Mouse (Mus musculus): Measurements from ENCODE around the gene Dhcr24.

Gene Dhcr24

GRCm38 (mm10) chr4:106562006-106562405 is 1.2 kb downstream of the Dhcr24 start:
- no peak for DNase-seq

GRCm38 (mm10) chr4:106562837-106563790 is 2.3 kb downstream of the Dhcr24 start:
- DNase-seq: peak in 1 of 2 experiments; percentile 17

- no peak for DNase-seq
These were observed 3.3 kb downstream of the Dhcr24 start for GRCm38 (mm10) chr4:106564161-106564560.

- no peak for DNase-seq
These were observed 8.8 kb downstream of the Dhcr24 start for GRCm38 (mm10) chr4:106569680-106570079.

GRCm38 (mm10) chr4:106571081-106571724 is 10.4 kb downstream of the Dhcr24 start:
- no peak for DNase-seq

DNA sequence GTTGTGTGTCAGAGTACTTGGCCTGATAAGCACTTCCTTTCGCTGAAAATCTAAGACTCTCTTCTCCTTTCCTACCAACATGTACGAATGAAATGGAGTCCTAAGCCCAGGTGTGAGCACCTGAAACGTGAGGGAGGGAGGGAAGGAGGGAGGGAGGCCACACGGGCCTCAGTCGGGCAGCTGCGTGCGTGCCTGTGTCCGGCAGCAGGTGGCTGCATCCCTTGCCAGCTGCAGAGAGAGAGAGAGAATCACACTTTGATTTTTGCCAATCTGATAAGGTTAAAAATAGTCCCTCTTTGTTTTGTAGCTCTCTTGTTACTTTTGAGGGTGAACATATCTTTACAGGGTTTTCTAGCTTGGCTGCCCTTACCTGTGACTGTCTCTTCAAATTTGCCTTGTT is 14.2 kb downstream of the Dhcr24 start:
- no peak for DNase-seq

- DNase-seq: no peak
These were observed 16.7 kb downstream of the Dhcr24 start for GRCm38 (mm10) chr4:106577511-106577910.

- no peak for DNase-seq
These were observed 20.5 kb downstream of the Dhcr24 start for GRCm38 (mm10) chr4:106581176-106581864.

DNA sequence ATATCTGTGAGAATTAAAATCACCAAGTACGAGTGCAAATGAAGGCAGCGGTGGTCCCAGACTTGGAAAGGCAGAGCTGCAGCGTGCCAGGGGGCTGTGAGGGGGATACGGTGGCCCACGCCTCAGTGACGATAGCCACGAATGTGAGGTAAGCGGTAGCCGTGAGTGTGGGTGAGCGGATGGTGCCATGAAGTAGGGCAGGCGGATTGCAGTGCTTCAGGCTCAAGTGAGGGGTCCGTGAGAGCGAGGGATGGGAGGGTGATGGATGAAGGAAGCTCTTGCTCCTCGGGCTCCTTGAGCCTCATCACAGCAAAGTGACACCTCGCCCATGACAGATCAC is 21.0 kb downstream of the Dhcr24 start:
- no peak for DNase-seq

GRCm38 (mm10) chr4:106582428-106583153 is 21.8 kb downstream of the Dhcr24 start:
- peak in 1 of 2 experiments; percentile 46 for DNase-seq

DNA sequence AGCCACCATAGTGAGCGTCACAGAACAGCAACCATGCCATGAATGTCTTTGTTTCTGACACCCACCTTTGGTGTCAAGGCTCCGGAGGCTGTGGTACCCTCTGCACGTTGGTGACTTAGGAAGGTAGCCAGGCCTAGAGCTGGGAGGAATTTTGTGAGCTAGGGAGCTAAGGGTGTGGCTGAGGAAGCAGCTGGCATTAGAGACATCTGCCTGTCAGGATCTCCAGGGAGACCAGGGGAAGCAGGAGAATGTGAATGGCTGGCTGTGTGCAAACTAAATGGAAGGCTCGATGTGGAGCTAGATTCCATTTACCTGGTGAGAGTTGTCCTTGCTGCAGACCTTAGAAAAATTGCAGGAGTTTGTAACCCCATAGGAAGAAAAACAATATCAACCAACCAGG is 23.8 kb downstream of the Dhcr24 start:
- no peak for DNase-seq

- DNase-seq: no peak
These were observed 26.2 kb downstream of the Dhcr24 start for GRCm38 (mm10) chr4:106587075-106587474.

- peak; percentile 26 to 61 for DNase-seq
These were observed 29.3 kb downstream of the Dhcr24 start for GRCm38 (mm10) chr4:106590142-106590541.

- DNase-seq: no peak
These were observed 30.0 kb downstream of the Dhcr24 start for GRCm38 (mm10) chr4:106590871-106591270.

- no peak for DNase-seq
These were observed 32.8 kb downstream of the Dhcr24 start for GRCm38 (mm10) chr4:106593636-106594035.

DNA sequence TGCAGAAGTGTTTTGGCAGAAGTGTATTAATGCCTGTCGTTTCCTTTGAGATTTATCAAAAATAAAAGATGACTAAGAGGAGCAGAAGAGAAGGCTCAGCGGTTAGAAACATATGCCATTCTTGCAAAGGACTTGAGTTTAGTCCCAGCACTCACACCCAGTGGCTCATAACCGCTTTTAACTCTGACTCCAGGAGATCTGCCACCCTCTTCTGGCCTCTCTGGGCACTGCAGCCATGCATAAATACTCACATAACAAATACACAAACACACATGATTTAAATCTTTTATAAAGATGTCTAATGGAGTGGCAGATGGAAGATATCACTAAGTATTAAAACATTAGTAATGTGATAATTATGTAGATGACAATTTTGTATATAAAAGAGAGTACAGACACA is 35.4 kb downstream of the Dhcr24 start:
- DNase-seq: no peak

- no peak for DNase-seq
These were observed 36.2 kb downstream of the Dhcr24 start for GRCm38 (mm10) chr4:106597055-106597454.

DNA sequence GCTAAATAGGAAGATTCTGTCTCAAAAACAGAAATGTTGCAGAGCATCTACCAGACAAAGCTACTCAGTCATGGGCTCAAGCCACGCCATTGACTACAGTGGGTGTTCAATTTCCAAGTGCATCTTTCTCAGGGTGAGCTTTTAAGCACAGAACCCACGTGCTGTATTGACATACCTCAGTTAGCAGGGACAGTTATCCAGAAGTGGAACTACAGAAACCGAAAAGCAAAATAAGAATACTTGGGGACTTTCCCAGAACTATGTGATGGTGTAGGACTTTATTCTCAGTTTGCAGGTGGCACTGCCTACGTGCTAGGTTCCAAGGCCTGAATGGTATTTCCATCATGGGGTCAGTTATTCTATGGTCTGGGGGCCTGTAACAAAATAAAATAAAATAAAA is 36.9 kb downstream of the Dhcr24 start:
- no peak for DNase-seq

GRCm38 (mm10) chr4:106599415-106599814 is 38.6 kb downstream of the Dhcr24 start:
- DNase-seq: no peak

DNA sequence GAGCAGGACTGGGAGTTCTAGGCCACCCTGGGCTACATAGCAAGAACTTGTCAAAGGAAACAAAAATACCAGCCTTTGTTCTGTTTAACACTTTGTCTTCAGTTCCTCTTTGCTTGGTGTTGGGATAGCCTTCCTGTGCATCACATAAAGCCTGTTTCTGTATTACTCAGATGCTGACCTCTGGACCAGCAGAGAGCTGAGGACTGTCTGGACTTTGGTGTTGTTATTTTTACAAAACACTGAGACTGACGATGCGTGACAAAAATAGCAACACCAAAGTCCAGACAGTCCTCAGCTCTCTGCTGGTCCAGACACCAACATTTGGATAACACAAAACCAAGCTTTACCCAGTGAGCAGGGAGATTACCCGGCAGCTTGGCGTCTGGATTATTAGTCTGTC is 39.9 kb downstream of the Dhcr24 start:
- DNase-seq: no peak

DNA sequence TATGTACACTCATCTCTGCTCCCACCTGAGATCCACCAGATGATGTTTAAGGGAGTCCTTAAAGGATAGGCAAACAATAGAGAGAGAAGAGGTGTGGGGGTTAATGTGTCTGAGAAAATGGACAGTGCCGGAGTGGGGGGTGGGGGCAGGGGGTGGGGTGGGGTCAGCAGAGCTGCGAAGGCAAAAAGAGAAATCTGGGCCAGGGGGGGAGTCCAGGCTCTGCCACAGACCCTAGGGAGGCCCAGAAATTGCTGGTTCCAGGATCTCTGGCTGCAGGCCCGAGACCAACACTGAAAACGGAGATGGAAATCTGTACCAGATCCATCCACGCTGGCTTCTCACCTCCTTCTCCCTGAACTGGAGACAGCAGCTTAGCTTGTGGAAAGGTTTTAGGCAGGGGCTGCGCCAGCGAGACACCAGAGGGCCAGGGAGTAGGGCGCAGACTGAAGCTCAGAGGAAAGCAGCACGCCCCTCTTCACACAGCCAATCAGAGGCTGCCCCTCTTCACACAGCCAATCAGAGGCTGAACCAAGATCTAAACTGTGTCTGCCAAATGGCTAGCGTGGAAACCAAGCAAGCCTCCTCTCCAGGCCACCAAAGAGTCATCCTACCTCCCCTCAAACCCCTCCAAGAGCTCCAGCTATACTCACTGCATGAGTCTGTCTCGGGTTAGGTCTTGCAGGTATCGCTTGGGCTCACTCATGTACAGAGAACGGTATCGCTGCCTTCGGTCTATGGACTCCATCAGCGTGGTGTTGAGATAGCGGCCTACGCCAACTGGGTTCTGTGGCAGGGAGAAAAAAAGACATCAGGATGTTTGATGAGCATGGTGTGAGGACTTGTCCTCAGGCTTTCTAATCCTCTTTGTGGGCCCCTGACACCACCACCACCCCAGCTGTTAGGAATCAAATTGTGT is 46.1 kb downstream of the Dhcr24 start:
- DNase-seq: no peak

GRCm38 (mm10) chr4:106607905-106608304 is 47.1 kb downstream of the Dhcr24 start:
- no peak for DNase-seq

Measured in lung, adult 18-20 months (tissue).